Mouse (Mus musculus) ES-Bruce4 (cell line): ENCODE measurements around the gene Myom1.

Source experiments
- CTCF ChIP-seq: IDR thresholded peaks from one replicate; pipeline ENCODE4 v1.8.1; 2011; ENCODE audit warnings: low read depth, low read length
- POLR2A ChIP-seq: IDR thresholded peaks from one replicate; pipeline ENCODE4 v1.8.1; 2011; ENCODE audit warnings: low read length; ENCODE audit not compliant: insufficient read depth

DNA sequence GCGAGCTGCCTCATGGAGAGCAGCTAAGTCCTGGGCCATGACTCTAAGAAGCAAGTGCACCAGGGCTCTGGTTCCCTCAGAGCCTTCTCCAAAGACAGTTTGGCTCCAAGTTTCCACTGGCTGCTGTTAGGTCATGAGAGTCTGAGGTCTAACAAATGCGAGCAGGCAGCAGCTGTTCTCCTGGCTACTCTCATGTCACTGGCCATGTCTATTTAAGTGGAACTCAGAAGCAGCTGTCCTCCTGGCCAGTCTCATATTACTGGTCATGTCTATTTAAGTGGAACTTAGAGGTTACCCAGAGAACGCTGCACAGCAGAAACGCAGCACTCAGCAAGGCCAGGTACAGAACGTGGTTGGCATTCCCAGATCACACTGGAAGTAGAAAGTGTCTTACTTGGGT, 36.4 kb downstream of the Myom1 start:
- no peak for TF ChIP-seq POLR2A
- no peak for TF ChIP-seq CTCF
